Mouse (Mus musculus) heart, postnatal 0 days (tissue): ENCODE measurements around the gene Nox1.

Experiments used
- CTCF ChIP-seq: IDR thresholded peaks from 2 replicates; pipeline ENCODE4 v1.5.1; 2016; ENCODE audit warnings: antibody characterized with exemption, control low read depth, low read depth
- EP300 ChIP-seq: IDR thresholded peaks from 2 replicates; pipeline ENCODE4 v1.6.1; 2016; ENCODE audit warnings: antibody characterized with exemption, low read depth

GRCm38 (mm10) chrX:134141986-134142385 lies 79.8 kb downstream of the Nox1 start:
- TF ChIP-seq CTCF (no peak), EP300 (no peak)
